Mouse (Mus musculus) liver, embryonic 14.5 days (tissue): ENCODE data around the gene Plod1.

Source experiments
- CTCF ChIP-seq: IDR thresholded peaks from 2 replicates; pipeline ENCODE4 v1.5.1; 2016; ENCODE audit warnings: antibody characterized with exemption, low read depth, control low read depth
- EP300 ChIP-seq: IDR thresholded peaks from 2 replicates; pipeline ENCODE4 v1.6.1; 2016; ENCODE audit warnings: antibody characterized with exemption, low read depth

DNA sequence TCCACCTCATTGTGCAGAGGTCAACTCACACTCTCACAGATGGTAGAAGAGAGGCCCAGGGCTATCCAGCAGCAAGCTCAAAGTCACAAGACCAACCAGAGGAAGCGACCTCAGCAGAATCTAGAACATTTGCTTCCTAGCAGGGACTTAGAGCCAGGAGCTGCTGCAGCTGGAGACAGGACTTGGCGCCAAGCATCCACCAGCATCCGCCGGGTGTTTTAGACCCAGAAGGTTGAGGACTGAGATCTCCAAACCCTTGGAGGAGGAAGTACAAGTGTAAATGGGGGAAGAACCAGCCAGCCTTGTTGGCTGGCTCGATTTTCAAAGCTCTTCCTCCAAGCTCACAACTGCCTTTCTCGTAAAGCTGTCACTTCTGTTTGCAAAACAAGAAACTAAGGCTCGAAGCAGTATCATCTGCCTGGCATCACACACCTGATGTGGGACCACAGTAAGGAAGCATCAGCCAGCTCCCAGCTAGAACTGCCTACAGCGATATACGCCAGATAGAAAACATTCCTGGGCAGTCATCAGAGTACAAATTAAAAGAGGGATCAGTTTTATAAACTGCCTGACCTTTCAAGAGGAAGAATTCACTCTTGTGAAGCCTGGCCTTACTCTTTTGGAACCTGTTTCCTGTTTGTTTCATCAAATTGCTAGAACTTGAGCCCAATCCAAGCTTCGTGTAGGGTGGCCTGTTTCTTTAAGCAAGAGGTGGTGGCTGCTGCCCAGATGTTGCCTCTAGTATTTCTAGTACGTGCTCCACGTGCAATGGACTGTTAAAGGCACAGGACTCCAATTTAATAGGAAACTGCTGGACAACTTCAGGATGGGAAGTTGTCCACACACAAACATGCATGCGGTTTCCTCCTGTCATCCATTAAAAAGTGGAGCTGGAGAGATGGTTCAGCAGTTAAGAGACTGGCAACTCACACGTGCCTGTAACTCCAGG is 1.9 kb upstream of the Plod1 start:
- TF ChIP-seq EP300 = no peak
- no peak for TF ChIP-seq CTCF
